Mouse (Mus musculus): ENCODE data around the gene Ak1. TPM values are rescaled to one million over a fixed set of nuclear protein-coding genes. Genes with fewer than 3 reads are reported as not detected.

Gene Ak1
- total and polyA plus RNA-seq, 2 experiments from 2014 or later = 107 to 114 TPM

GRCm38 (mm10) chr2:32576532-32576931, 45.0 kb upstream of the Ak1 start:
- DNase-seq (ENCODE audit: low spot score) = no peak
- H3K9me3 ChIP-seq (ENCODE audit: low read length) = no peaks in the 10 kb centered on the region
- ATAC-seq (ENCODE audit: low FRiP score) = no peak
- WGBS = 87% methylated on average over 9 of the region's 9 CpGs
- H3K4me3 ChIP-seq (ENCODE audit: low read depth, low read length) = no peak overlapping the region; the same call in 1 of the 2 replicates
- no peak for TF ChIP-seq CTCF (IDR thresholded peaks at IDR 0.05)
- H3K4me1 ChIP-seq (ENCODE audit: insufficient read depth, low read length) = peaks cover 6% of the 10 kb centered on the region; the same call in 1 of the 2 replicates
- H3K9ac ChIP-seq (replicated peaks; ENCODE audit: low read length, poor library complexity, severe bottlenecking) = no peak overlapping the region
- H3K4me2 ChIP-seq (ENCODE audit: low read depth, low read length, poor library complexity, severe bottlenecking) = peak overlapping the region; percentile 85
- no peak overlapping the region for H3K27ac ChIP-seq (ENCODE audit: low read depth, low read length)
- H3K27me3 ChIP-seq (ENCODE audit: insufficient read depth, low read length) = 0 out of 2 replicates have a peak, but pooled peaks cover 3% of the 10 kb centered on the region
- H3K36me3 ChIP-seq (ENCODE audit: insufficient read depth, low read length) = 0 out of 2 replicates have a peak, but pooled peaks cover 3% of the 10 kb centered on the region

DNA sequence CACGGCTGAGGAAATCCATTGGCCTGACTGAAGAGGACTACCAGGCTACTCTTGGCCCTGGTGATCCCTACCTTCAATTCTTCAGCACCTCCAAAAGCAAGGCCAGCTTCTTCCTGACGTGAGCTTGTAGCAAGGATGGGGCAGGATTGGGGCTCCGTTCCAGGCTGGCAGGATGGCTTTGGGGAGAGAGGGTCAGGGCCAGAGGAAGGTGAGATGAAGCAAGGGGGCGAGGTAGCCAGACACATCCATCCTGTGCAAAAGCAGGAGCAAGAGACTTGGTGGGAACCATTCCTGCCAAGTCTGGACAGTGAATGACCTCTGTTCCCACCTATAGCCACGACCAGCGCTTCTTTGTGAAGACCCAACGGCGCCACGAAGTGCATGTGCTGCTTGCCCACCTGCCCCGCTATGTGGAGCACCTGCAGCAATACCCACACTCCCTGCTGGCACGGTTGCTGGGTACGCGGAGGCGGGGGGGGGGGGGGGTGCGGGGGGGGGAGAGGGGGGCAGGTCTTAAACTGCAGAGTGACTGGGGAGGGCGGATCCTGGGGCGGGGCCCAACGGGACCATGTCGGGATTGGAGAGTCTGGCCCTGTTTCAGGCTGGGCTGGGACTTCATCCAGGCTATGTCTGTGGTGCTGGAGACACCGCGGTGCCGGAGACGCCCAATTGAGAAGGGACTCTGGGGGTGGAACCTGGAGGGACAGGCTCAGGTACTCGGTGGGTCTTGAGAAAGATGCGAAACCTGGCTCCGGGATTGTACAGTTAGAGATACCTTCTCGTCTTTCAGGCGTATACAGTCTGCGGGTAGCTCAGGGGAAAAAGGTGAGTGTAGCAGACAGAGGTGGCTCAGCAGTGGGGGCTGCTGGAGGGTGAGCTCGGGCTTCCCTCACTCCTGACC, 43.2 kb upstream of the Ak1 start:
- Histone ChIP-seq H3K4me3 (ENCODE audit: low read depth, low read length) (no peak overlapping the region), H3K36me3 (ENCODE audit: insufficient read depth, low read length) (no peaks in the 10 kb centered on the region), H3K27ac (ENCODE audit: low read depth, low read length) (no peak overlapping the region), H3K9me3 (ENCODE audit: low read length) (no peaks in the 10 kb centered on the region), H3K4me2 (ENCODE audit: low read depth, low read length, poor library complexity, severe bottlenecking) (no peak overlapping the region), H3K9ac (replicated peaks; ENCODE audit: low read length, poor library complexity, severe bottlenecking) (no peak overlapping the region), H3K27me3 (ENCODE audit: insufficient read depth, low read length) (0 out of 2 replicates have a peak, but pooled peaks cover 3% of the 10 kb centered on the region), H3K4me1 (ENCODE audit: insufficient read depth, low read length) (no peaks in the 10 kb centered on the region)
- no peak for ATAC-seq (ENCODE audit: low FRiP score)
- 43% methylated on average over 25 of the region's 30 CpGs for WGBS
- no peak for DNase-seq (ENCODE audit: low spot score)
- no peak for TF ChIP-seq CTCF (IDR thresholded peaks at IDR 0.05)

GRCm38 (mm10) chr2:32581450-32582095, 40.0 kb upstream of the Ak1 start:
- ATAC-seq (ENCODE audit: low FRiP score) (peak; percentile 68), DNase-seq (ENCODE audit: low spot score) (peak; percentile 72)
- Histone ChIP-seq H3K9ac (replicated peaks; ENCODE audit: low read length, poor library complexity, severe bottlenecking) (no peak overlapping the region), H3K9me3 (ENCODE audit: low read length) (no peaks in the 10 kb centered on the region), H3K36me3 (ENCODE audit: insufficient read depth, low read length) (no peaks in the 10 kb centered on the region), H3K4me1 (ENCODE audit: insufficient read depth, low read length) (peaks cover 4% of the 10 kb centered on the region; the same call in 1 of the 2 replicates), H3K4me2 (ENCODE audit: low read depth, low read length, poor library complexity, severe bottlenecking) (peak overlapping the region; percentile 38), H3K4me3 (ENCODE audit: low read depth, low read length) (peak overlapping the region; percentile 22; the same call in 1 of the 2 replicates), H3K27me3 (ENCODE audit: insufficient read depth, low read length) (0 out of 2 replicates have a peak, but pooled peaks cover 3% of the 10 kb centered on the region), H3K27ac (ENCODE audit: low read depth, low read length) (0 out of 2 replicates have a peak overlapping the region, but pooled peaks have one; percentile 6)
- 31% methylated on average over 19 of the region's 19 CpGs for WGBS
- TF ChIP-seq CTCF (IDR thresholded peaks at IDR 0.05) = peak; percentile 58

- no peaks in the 10 kb centered on the region for H3K27me3 ChIP-seq (ENCODE audit: insufficient read depth, low read length)
- TF ChIP-seq CTCF (IDR thresholded peaks at IDR 0.05) = peak; percentile 98
- WGBS = 10% methylated on average over 37 of the region's 37 CpGs
- peak; percentile 91 for DNase-seq (ENCODE audit: low spot score)
- H3K27ac ChIP-seq (ENCODE audit: low read depth, low read length) = peak overlapping the region; percentile 51
- H3K36me3 ChIP-seq (ENCODE audit: insufficient read depth, low read length) = no peaks in the 10 kb centered on the region
- H3K4me1 ChIP-seq (ENCODE audit: insufficient read depth, low read length) = peaks cover 13% of the 10 kb centered on the region
- peak; percentile 55 for ATAC-seq (ENCODE audit: low FRiP score)
- peak overlapping the region; percentile 54 for H3K4me2 ChIP-seq (ENCODE audit: low read depth, low read length, poor library complexity, severe bottlenecking)
- peak overlapping the region; percentile 24 for H3K4me3 ChIP-seq (ENCODE audit: low read depth, low read length)
- no peaks in the 10 kb centered on the region for H3K9me3 ChIP-seq (ENCODE audit: low read length)
- peak overlapping the region; percentile 42; the same call in 1 of the 2 replicates for H3K9ac ChIP-seq (replicated peaks; ENCODE audit: low read length, poor library complexity, severe bottlenecking)
These were observed 38.4 kb upstream of the Ak1 start for GRCm38 (mm10) chr2:32582830-32583799.

- peaks cover 16% of the 10 kb centered on the region for H3K4me1 ChIP-seq (ENCODE audit: insufficient read depth, low read length)
- WGBS = 87% methylated on average over 7 of the region's 7 CpGs
- no peak overlapping the region for H3K4me2 ChIP-seq (ENCODE audit: low read depth, low read length, poor library complexity, severe bottlenecking)
- ATAC-seq (ENCODE audit: low FRiP score) (no peak), DNase-seq (ENCODE audit: low spot score) (no peak)
- H3K27me3 ChIP-seq (ENCODE audit: insufficient read depth, low read length) = no peaks in the 10 kb centered on the region
- H3K9ac ChIP-seq (replicated peaks; ENCODE audit: low read length, poor library complexity, severe bottlenecking) = no peak overlapping the region
- H3K9me3 ChIP-seq (ENCODE audit: low read length) = no peaks in the 10 kb centered on the region
- no peak overlapping the region for H3K27ac ChIP-seq (ENCODE audit: low read depth, low read length)
- no peak for TF ChIP-seq CTCF (IDR thresholded peaks at IDR 0.05)
- 0 out of 2 replicates have a peak, but pooled peaks cover 3% of the 10 kb centered on the region for H3K36me3 ChIP-seq (ENCODE audit: insufficient read depth, low read length)
- H3K4me3 ChIP-seq (ENCODE audit: low read depth, low read length) = no peak overlapping the region
These were observed 36.3 kb upstream of the Ak1 start for GRCm38 (mm10) chr2:32585149-32585714.

All from midbrain, postnatal 0 days (tissue).